Mouse (Mus musculus) liver, embryonic 11.5 days (tissue): ENCODE measurements at regions not wholly inside any gene's neighbourhood (a gene's known extent, or its start where the extent isn't known, plus 50 kb on each side); places are given as distances from the start of the nearest gene placed in this dataset.

ENCODE experiments used
- ATAC-seq: fragments of 200-750 bp; cut with Nextera tagmentation; replicated peaks from 2 replicates; pipeline ENCODE4 v1.8.0; 2017; ENCODE audit warnings: moderate number of reproducible peaks, mild to moderate bottlenecking, moderate TSS enrichment, moderate library complexity; ENCODE audit not compliant: low FRiP score
- DNase-seq: peaks from one replicate; pipeline ENCODE4 v3.0.0-alpha.2; 2017; ENCODE audit warnings: low spot score
- H3K27ac ChIP-seq: fragments of 300-500 bp; sonication (generic); 2 replicates; pipeline ENCODE4 v1.5.1; 2014; ENCODE audit warnings: mild to moderate bottlenecking, low read depth, low read length, control low read depth
- H3K27me3 ChIP-seq: fragments of 300-500 bp; sonication (generic); replicated peaks from 2 replicates; pipeline ENCODE4 v1.6.1; 2014; ENCODE audit warnings: low read length, mixed read lengths; ENCODE audit not compliant: control insufficient read depth, insufficient read depth
- H3K36me3 ChIP-seq: fragments of 300-500 bp; sonication (generic); 2 replicates; pipeline ENCODE4 v1.6.1; 2014; ENCODE audit warnings: mild to moderate bottlenecking, low read length, moderate library complexity, mixed read lengths; ENCODE audit not compliant: control insufficient read depth, insufficient read depth
- H3K4me1 ChIP-seq: fragments of 300-500 bp; sonication (generic); replicated peaks from 2 replicates; pipeline ENCODE4 v1.6.1; 2014; ENCODE audit warnings: low read length, mixed read lengths; ENCODE audit not compliant: control insufficient read depth, insufficient read depth
- H3K4me2 ChIP-seq: fragments of 300-500 bp; sonication (generic); 2 replicates; pipeline ENCODE4 v1.6.1; 2014; ENCODE audit warnings: mild to moderate bottlenecking, control low read depth, moderate library complexity
- H3K4me3 ChIP-seq: fragments of 300-500 bp; sonication (generic); 2 replicates; pipeline ENCODE4 v1.5.1; 2014; ENCODE audit warnings: low read depth, low read length, control low read depth
- H3K9ac ChIP-seq: fragments of 300-500 bp; sonication (generic); 2 replicates; pipeline ENCODE4 v1.6.1; 2014; ENCODE audit warnings: low read depth, low read length, control low read depth
- H3K9me3 ChIP-seq: fragments of 300-500 bp; sonication (generic); 2 replicates; pipeline ENCODE4 v1.6.1; 2016; ENCODE audit warnings: low read length, inconsistent platforms, mixed read lengths; ENCODE audit not compliant: control insufficient read depth
- WGBS: fragments of 180-500 bp; shearing (Covaris S2); extraction: QIAGEN DNeasy Blood & Tissue Kit; methylation state at CpG from one replicate; pipeline ENCODE4 v1.1.7; 2014; 5-methylcytosine and 5-hydroxymethylcytosine counted together

GRCm38 (mm10) chr15:97170074-97170473 is 76.8 kb upstream of the Pced1b start:
- Histone ChIP-seq H3K9ac (no peak overlapping the region), H3K27me3 (no peaks in the 10 kb centered on the region), H3K4me3 (no peak overlapping the region), H3K36me3 (no peaks in the 10 kb centered on the region), H3K4me1 (no peaks in the 10 kb centered on the region), H3K4me2 (no peak overlapping the region), H3K27ac (no peak overlapping the region), H3K9me3 (no peaks in the 10 kb centered on the region)
- WGBS, result 83% methylated on average over 6 of the region's 6 CpGs
- DNase-seq (no peak), ATAC-seq (no peak)

- 80% methylated on average over 10 of the region's 10 CpGs for WGBS
- no peak for DNase-seq
- no peak overlapping the region for H3K9ac ChIP-seq
- no peaks in the 10 kb centered on the region for H3K27me3 ChIP-seq
- no peaks in the 10 kb centered on the region for H3K36me3 ChIP-seq
- no peaks in the 10 kb centered on the region for H3K9me3 ChIP-seq
- H3K4me3 ChIP-seq, result no peak overlapping the region
- no peaks in the 10 kb centered on the region for H3K4me1 ChIP-seq
- ATAC-seq, result no peak
- no peak overlapping the region for H3K27ac ChIP-seq
- no peak overlapping the region for H3K4me2 ChIP-seq
Measured at GRCm38 (mm10) chr15:97169381-97169780, 77.5 kb upstream of the Pced1b start.

GRCm38 (mm10) chr15:97167116-97167515 is 79.8 kb upstream of the Pced1b start:
- Histone ChIP-seq H3K9me3 (no peaks in the 10 kb centered on the region), H3K9ac (no peak overlapping the region), H3K27me3 (no peaks in the 10 kb centered on the region), H3K36me3 (no peaks in the 10 kb centered on the region), H3K4me1 (no peaks in the 10 kb centered on the region), H3K4me2 (no peak overlapping the region), H3K27ac (no peak overlapping the region), H3K4me3 (no peak overlapping the region)
- ATAC-seq (no peak), DNase-seq (no peak)
- 95% methylated on average over 7 of the region's 7 CpGs for WGBS

DNA sequence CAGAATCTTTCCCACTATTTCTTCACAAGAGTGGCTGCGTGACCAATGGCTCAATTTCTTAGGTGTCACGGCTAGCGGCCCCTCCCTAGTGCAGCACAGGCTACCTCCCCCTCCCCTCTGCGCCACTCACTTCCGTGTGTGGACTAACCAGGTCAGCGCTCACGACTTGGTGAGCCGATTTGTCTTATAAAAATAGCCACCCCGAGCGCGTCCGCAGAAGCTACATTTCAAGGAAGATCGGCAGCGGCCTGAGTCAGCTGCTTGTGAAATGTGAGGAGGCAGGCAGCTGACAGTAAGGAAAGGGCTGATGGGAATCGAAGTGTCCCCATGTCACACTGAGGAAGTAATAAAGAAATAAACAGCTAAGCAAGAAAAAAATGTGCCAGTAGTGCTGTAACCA is 82.3 kb upstream of the Pced1b start:
- no peaks in the 10 kb centered on the region for H3K4me1 ChIP-seq
- H3K9ac ChIP-seq, result no peak overlapping the region
- DNase-seq, result no peak
- H3K9me3 ChIP-seq, result no peaks in the 10 kb centered on the region
- no peak for ATAC-seq
- H3K27ac ChIP-seq, result no peak overlapping the region
- H3K36me3 ChIP-seq, result no peaks in the 10 kb centered on the region
- H3K4me3 ChIP-seq, result no peak overlapping the region
- H3K27me3 ChIP-seq, result no peaks in the 10 kb centered on the region
- no peak overlapping the region for H3K4me2 ChIP-seq
- WGBS, result 72% methylated on average over 15 of the region's 15 CpGs

- no peak overlapping the region for H3K4me3 ChIP-seq
- H3K36me3 ChIP-seq, result no peaks in the 10 kb centered on the region
- H3K9ac ChIP-seq, result no peak overlapping the region
- no peaks in the 10 kb centered on the region for H3K27me3 ChIP-seq
- WGBS, result 74% methylated on average over 6 of the region's 6 CpGs
- DNase-seq (no peak), ATAC-seq (no peak)
- H3K4me1 ChIP-seq, result no peaks in the 10 kb centered on the region
- no peak overlapping the region for H3K27ac ChIP-seq
- H3K4me2 ChIP-seq, result no peak overlapping the region
- H3K9me3 ChIP-seq, result no peaks in the 10 kb centered on the region
Measured at GRCm38 (mm10) chr15:97163971-97164370, 82.9 kb upstream of the Pced1b start.

DNA sequence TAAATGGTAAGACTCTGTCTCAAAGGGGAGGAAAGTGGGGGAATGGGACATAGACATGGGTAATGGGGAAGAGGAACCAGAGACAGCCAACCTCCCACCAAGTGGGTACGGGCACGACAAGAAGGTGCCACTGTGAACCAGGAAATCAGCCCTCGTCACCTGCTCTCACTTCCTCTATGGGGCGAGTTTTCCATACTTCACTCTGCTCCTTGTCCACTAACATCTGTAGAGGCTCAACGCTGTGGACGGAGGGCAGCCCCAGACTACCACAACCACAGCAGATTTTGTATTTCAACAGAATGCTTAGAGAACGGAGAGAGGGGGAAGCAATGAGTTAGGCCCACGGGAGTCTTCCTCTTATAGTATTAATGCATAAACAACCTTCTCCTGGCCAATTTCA is 83.8 kb upstream of the Pced1b start:
- Histone ChIP-seq H3K36me3 (no peaks in the 10 kb centered on the region), H3K9me3 (no peaks in the 10 kb centered on the region), H3K4me2 (no peak overlapping the region), H3K27ac (no peak overlapping the region; the same call in 1 of the 2 replicates), H3K4me3 (no peak overlapping the region), H3K9ac (no peak overlapping the region), H3K4me1 (no peaks in the 10 kb centered on the region), H3K27me3 (no peaks in the 10 kb centered on the region)
- no peak for DNase-seq
- ATAC-seq, result no peak
- 71% methylated on average over 8 of the region's 8 CpGs for WGBS

DNA sequence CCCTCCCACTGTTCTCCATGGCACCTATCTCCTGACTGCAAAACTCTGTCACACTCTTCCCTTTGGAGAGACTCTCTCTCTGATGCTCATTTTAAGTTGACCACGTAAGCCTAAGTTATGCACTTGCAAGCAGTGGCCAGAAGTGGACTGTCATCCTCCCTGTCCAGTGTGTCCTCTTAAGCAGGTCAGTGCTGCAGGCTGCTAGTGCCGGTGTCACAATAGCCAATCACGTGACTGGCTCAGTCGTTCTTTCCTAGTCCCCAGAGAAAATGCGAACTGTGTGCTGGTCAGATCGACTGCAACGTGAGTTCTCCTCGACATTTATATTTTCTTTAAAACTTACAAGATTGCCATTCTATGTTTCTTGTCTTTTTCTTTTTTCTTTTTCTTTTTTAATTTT is 84.6 kb upstream of the Pced1b start:
- no peak overlapping the region for H3K4me2 ChIP-seq
- no peak overlapping the region for H3K9ac ChIP-seq
- H3K4me1 ChIP-seq, result peaks cover 4% of the 10 kb centered on the region
- 85% methylated on average over 8 of the region's 8 CpGs for WGBS
- no peaks in the 10 kb centered on the region for H3K27me3 ChIP-seq
- H3K9me3 ChIP-seq, result no peaks in the 10 kb centered on the region
- no peak overlapping the region for H3K4me3 ChIP-seq
- H3K36me3 ChIP-seq, result no peaks in the 10 kb centered on the region
- no peak for DNase-seq
- no peak overlapping the region for H3K27ac ChIP-seq
- no peak for ATAC-seq

DNA sequence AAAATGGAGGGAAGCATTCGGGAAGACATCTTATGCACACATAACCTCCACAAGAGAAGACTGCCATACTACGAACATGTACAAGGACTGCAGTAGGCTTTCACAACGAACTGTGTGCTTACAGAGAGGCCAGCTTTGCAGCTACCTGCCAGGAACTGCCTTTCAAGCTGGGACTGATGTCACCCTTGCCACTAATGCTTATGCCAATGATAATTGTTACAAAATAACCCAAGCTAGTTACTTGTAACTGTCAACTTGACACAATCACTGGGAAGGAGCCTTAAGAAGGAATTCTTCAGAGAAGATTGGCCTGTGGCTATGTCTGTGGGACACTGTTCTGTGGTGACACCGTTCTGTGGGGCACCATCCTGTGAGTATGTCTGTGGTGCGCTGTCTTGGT is 85.4 kb upstream of the Pced1b start:
- DNase-seq (no peak), ATAC-seq (no peak)
- H3K36me3 ChIP-seq, result no peaks in the 10 kb centered on the region
- H3K4me2 ChIP-seq, result no peak overlapping the region
- no peak overlapping the region for H3K4me3 ChIP-seq
- no peaks in the 10 kb centered on the region for H3K27me3 ChIP-seq
- WGBS, result 83% methylated on average over 5 of the region's 5 CpGs
- H3K9ac ChIP-seq, result no peak overlapping the region
- no peaks in the 10 kb centered on the region for H3K9me3 ChIP-seq
- no peak overlapping the region for H3K27ac ChIP-seq
- peaks cover 4% of the 10 kb centered on the region for H3K4me1 ChIP-seq

GRCm38 (mm10) chr15:97152354-97152753 is 94.6 kb upstream of the Pced1b start:
- Histone ChIP-seq H3K27ac (no peak overlapping the region), H3K27me3 (no peaks in the 10 kb centered on the region), H3K4me2 (no peak overlapping the region), H3K4me1 (peaks cover 4% of the 10 kb centered on the region; the same call in 1 of the 2 replicates), H3K9ac (no peak overlapping the region), H3K36me3 (no peaks in the 10 kb centered on the region), H3K4me3 (no peak overlapping the region), H3K9me3 (no peaks in the 10 kb centered on the region)
- 55% methylated on average over 8 of the region's 8 CpGs for WGBS
- ATAC-seq, result no peak
- DNase-seq, result no peak
